Mouse (Mus musculus) cerebellum, postnatal 14 days (tissue): ENCODE measurements around the gene Nup85.

Experiments used
- DNase-seq, 2 experiments: peaks; one replicate each; pipeline ENCODE4 v3.0.0; 2021; ENCODE audit warnings: mixed read lengths in 2 of 2

The Nup85 gene

GRCm38 (mm10) chr11:115584376-115585073 is 20.3 kb downstream of the Nup85 start:
- no peak for DNase-seq

GRCm38 (mm10) chr11:115585573-115586100 is 21.4 kb downstream of the Nup85 start:
- DNase-seq: no peak

- DNase-seq: no peak
Observed at GRCm38 (mm10) chr11:115586403-115586802, 22.2 kb downstream of the Nup85 start.

GRCm38 (mm10) chr11:115587984-115588383 is 23.8 kb downstream of the Nup85 start:
- DNase-seq: no peak

GRCm38 (mm10) chr11:115590526-115591075 is 26.4 kb downstream of the Nup85 start:
- DNase-seq: no peak

- DNase-seq: no peak
Observed at GRCm38 (mm10) chr11:115595209-115595608, 31.0 kb downstream of the Nup85 start.

DNA sequence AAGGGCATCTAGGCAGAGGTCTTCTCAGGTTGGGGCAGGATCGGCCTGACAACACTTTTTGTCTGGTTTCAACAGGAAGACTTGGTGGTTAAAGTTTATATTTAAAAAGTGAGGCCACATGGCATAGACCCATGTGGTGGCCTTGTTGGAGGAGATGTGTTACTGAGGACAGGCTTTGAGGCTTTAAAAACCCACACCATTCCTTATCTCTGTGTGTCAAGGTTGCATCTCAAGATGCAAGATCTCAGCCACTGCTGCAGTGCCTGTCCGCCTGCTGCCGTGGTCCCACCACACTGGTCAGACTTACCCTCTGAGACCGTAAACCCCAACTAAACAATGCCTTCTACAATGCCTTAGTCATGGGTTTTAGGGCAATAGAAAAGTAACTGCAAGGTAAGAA is 34.1 kb downstream of the Nup85 start:
- DNase-seq: no peak

- DNase-seq: no peak
Observed at GRCm38 (mm10) chr11:115599722-115600121, 35.5 kb downstream of the Nup85 start.

GRCm38 (mm10) chr11:115600743-115601142 is 36.5 kb downstream of the Nup85 start:
- no peak for DNase-seq

DNA sequence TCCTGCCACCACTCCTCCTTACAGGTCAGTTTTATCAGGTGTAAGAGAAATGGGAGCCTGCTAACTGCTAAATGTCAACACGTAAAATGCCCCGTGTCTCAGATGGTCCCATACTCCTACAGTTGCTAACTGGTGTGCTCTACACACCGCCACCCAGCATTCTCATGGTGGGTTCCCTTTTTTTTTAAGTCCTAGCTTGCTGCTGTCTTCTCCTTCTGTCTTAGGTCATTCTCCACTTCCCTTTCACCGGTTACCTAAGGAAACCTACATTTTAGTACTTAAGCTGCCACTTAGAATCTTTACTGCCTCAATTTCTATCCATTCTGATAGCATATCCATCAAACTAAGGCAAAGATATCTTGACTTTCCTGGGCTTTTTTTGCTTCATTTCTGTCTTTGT is 36.9 kb downstream of the Nup85 start:
- no peak for DNase-seq

- no peak for DNase-seq
Observed at GRCm38 (mm10) chr11:115603128-115603475, 38.9 kb downstream of the Nup85 start.

- peak; percentile 92 to 95 for DNase-seq
Observed at GRCm38 (mm10) chr11:115603476-115604303, 39.5 kb downstream of the Nup85 start, which contains the start of the genes Mrps7 and Gga3. Mrps7 (plus strand) TSS chr11:115603925. Gga3 (minus strand) TSS chr11:115604051.

- no peak for DNase-seq
Observed at GRCm38 (mm10) chr11:115604304-115604696, 40.1 kb downstream of the Nup85 start.

DNA sequence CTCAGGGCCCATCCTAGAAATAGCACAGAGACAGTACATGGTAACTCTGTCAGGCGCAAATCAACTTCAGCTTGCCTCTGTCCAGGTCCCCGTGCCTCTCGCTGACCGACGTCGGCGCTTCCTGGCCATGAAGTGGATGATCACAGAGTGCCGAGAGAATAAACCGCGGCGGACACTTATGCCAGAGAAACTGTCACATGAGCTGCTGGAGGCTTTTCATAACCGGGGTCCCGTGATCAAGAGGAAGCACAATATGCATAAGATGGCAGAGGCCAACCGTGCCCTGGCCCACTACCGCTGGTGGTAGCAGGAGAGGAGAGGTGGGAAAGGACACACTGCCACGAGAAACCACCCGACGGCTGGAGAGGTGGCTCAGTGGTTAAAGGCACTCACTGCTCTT is 42.5 kb downstream of the Nup85 start:
- no peak for DNase-seq

DNA sequence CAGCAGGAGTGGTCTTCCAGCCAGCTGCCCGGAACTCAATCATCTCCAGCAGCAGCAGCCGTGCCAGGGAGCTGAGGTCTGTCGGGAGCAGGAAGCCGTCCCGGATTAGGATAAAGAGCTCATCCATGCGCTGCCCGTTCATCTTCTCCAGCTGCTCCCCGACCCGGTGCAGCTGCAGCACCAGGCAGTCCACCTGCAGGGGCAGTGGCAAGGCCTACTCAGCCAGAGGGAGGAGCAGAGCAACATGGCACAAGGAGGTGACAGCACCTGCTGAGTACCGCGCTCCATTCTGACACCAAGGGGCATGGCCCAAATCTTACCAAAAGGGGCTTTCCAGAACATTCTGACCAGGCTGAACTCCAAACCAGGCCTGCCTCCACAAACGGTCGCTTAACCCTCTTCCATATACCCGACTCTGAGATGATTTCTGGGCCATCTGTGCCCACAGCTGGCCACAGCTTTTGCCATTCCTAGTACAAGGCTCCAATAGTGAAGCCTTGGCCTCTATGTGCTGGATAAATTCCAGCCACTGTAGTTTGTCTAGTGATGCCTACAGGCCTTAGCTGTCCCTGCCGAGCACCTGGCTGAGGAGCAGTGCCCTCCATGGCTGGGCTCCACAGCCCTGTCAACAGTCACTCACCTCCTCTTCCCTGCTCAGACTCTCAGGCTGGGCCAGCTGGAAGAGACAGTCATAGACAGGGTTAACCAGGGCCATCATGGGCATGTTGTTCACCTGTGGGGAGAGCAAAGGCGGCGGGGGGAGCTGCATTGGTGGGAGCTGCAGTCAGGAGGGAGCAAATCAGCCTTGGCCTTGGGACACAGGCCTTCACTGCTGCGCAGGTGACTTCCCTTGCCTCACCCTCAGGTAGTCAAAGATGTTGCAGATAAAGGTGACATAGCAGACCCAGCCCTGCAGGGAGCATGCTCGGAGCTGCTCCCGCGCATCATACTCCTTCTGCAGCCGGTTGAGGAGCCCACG is 44.5 kb downstream of the Nup85 start:
- DNase-seq: peak; percentile 46 to 69

DNA sequence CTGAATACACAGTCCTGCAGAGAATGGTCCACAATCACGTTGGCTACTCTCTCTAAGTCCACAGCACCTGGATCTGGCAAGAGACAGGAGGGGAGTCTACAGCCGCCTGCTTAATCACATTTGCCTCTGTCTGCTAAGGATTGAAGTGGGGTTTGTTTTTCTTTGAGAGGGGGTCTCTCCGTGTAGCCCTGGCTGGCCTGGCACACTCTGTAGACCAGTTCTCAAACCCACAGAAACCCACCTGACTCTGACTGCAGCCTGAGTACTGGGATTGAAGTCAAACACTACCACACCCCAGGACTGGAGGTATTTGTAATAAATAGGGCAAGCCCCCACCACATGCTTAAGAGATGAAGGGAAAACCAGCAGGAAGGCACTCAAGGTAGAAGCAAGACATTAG is 45.3 kb downstream of the Nup85 start:
- no peak for DNase-seq

- DNase-seq: no peak
Observed at GRCm38 (mm10) chr11:115611173-115611572, 46.9 kb downstream of the Nup85 start.

GRCm38 (mm10) chr11:115612059-115612409 is 47.8 kb downstream of the Nup85 start:
- peak; percentile 82 to 87 for DNase-seq

DNA sequence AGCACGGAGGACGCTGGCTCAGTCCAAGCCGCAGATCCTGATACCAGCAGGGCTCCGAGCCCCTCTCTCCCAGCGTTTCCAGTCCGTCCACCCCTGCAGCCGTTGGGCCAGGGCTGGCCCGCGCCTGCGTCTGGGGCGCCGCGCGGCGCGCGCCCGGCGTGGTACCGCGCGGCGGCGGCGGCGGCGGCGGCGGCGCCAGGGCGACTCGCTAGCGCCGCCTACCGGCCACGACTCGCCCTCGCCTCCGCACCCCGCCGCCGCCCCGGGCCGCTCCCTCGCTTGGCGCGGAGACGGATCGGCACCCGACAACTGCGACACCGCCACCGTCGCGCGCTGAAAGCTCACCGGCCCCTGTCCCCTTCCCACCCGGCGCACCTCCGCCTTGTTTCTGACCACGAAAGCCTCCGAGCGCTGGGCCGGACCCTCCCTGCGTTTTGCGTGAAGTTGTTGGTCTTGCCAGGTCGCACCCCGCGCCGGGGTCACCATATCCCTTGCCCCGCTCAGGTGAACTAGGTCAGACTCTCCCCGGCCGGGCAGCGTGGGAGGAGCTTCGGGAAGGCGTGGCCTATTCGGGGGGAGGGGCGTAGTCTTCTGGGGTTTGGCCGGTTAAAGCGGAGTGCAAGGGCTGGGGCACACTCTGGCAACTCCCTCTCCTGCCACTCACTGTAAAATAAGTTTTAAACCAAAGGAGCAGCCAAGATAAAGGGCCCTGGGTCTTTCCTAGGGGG is 48.3 kb downstream of the Nup85 start, which contains the start of gene Mif4gd:
Gene Mif4gd, minus strand, starts transcription at position 560 of the 728 bp plus-strand sequence.
- DNase-seq: peak; percentile 89

DNA sequence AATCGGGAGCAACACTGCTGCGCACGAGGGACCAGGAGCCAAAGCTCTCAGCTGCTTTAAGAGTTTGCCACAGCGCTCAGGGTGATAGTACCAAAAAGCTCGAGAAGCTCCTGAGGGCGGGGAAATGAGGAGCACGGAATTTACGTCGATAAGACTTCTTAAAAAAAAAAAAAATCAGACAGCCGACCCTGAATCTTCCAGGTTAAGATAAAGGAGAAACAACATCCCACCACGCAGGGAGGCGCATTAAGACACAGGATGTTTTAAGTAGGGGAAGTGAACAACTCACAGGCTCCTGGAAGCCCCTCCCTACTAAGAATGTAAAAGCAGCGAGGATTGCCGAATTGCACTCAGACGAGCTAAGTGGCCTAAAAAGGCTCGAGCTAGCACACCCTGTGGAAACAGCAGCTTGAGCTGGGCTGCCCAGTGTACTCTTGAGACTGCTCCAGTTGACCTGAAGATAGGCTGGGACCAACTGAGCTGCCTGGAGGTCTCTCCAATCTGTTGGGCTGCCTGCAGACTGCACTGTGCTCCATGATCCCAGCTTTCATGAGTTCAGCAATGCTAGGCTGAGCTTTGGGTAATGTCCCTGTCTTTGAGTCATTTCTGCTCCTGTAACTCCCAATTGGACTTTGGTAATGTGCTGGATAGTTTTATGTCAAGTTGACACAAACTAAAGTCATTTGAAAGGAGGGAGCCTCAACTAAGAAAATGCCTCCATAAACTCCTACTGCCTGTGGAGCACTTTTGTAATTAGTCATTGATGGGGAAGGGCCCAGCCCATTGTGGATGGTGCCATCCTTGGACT is 49.1 kb downstream of the Nup85 start:
- no peak for DNase-seq
